11 mouse cellular contexts compared by ENCODE assay signal in the genomic region with DNA sequence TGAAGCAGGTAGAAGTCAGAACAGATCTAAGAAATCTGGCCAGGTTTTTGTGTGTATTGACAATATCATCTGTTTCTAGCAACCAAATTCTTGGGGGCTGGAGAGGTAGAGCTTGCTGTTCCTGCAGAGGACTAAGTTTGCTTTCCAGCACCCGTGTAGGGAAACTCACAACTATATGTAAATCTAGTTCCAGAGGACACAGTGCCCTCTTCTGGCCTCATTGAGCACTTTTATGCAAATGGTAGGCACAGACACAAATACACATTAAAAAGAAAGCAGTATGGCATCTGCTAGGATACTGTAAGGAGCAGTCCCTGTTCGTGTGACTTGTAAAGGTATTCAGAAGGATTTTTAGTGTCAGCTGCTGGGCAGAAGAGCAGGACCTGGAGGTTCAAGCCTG. TPM values are rescaled to one million over a fixed set of nuclear protein-coding genes. Genes with fewer than 3 reads are reported as not detected.
DNase-seq lines count a peak whose midpoint lies in the region; ATAC-seq and TF ChIP-seq lines count a peak whose summit lies in the region.
"Had no signal": no experiment of that assay in that cellular context is flagged by ENCODE, and none has a peak within 500 bp of the region (broad histone marks: within the 10 kb centered on the region; RNA-seq: fewer than 3 reads in every experiment).

No protein-coding gene starts in this region.

- peak; percentile 47 for TF ChIP-seq CTCF in gastrocnemius, adult 2 months (IDR thresholded peaks at IDR 0.05)

- H3K4me2 ChIP-seq in midbrain, embryonic 14.5 days (ENCODE audit: low read length), result no peak overlapping the region
- H3K4me2 ChIP-seq in midbrain, embryonic 15.5 days, result no peak overlapping the region
- H3K4me2 ChIP-seq: neural tube, embryonic 13.5 days had no signal

- H3K4me1 ChIP-seq in midbrain, embryonic 14.5 days (ENCODE audit: control insufficient read depth, insufficient read depth, low read length), result no peaks in the 10 kb centered on the region
- H3K4me1 ChIP-seq in midbrain, embryonic 15.5 days, result no peaks in the 10 kb centered on the region
- H3K4me1 ChIP-seq: neural tube, embryonic 13.5 days had no signal

- ATAC-seq in midbrain, embryonic 14.5 days (ENCODE audit: low FRiP score, low TSS enrichment), result no peak
- ATAC-seq in midbrain, embryonic 15.5 days (replicated peaks), result no peak

- no peak overlapping the region for H3K9ac ChIP-seq in midbrain, embryonic 14.5 days (replicated peaks; ENCODE audit: low read length)
- no peak overlapping the region for H3K9ac ChIP-seq in midbrain, embryonic 15.5 days
- H3K9ac ChIP-seq: neural tube, embryonic 13.5 days had no signal

- no peak for DNase-seq in gastrocnemius, adult 2 months
- DNase-seq in gastrocnemius, adult 18-20 months (ENCODE audit: low spot score), result no peak
- DNase-seq in midbrain, embryonic 14.5 days, result peak; percentile 48
- DNase-seq in embryo, embryonic 10.5 days (ENCODE audit: low spot score), result peak; percentile 31
- peak; percentile 30 for DNase-seq in thymus, postnatal 25 days
- DNase-seq in heart, adult 8-10 months (ENCODE audit: low spot score), result no peak
- DNase-seq in urinary bladder, postnatal 10 days (ENCODE audit: low spot score), result no peak
- DNase-seq: kidney, adult 18-20 months; lung, postnatal 14 days had no signal

- no peaks in the 10 kb centered on the region for H3K27me3 ChIP-seq in midbrain, embryonic 14.5 days (ENCODE audit: control insufficient read depth, insufficient read depth, low read length)
- no peaks in the 10 kb centered on the region for H3K27me3 ChIP-seq in midbrain, embryonic 15.5 days (replicated peaks)
- H3K27me3 ChIP-seq: neural tube, embryonic 13.5 days had no signal

- no peak overlapping the region for H3K27ac ChIP-seq in gastrocnemius, adult 2 months
- H3K27ac ChIP-seq in midbrain, embryonic 14.5 days (replicated peaks; ENCODE audit: low read depth, low read length), result no peak overlapping the region
- H3K27ac ChIP-seq in midbrain, embryonic 15.5 days, result no peak overlapping the region
- H3K27ac ChIP-seq: neural tube, embryonic 13.5 days had no signal

- H3K9me3 ChIP-seq in midbrain, embryonic 14.5 days (ENCODE audit: control insufficient read depth, low read length), result no peaks in the 10 kb centered on the region
- no peaks in the 10 kb centered on the region for H3K9me3 ChIP-seq in midbrain, embryonic 15.5 days
- H3K9me3 ChIP-seq: neural tube, embryonic 13.5 days had no signal

- peaks cover 74% of the 10 kb centered on the region for H3K36me3 ChIP-seq in midbrain, embryonic 14.5 days (ENCODE audit: control insufficient read depth, insufficient read depth, low read length)
- peaks cover 42% of the 10 kb centered on the region for H3K36me3 ChIP-seq in midbrain, embryonic 15.5 days (replicated peaks)

- intact Hi-C loops in gastrocnemius, adult 2 months (cut with DNase I), result no loop called here

- no peak overlapping the region for H3K4me3 ChIP-seq in gastrocnemius, adult 2 months
- no peak overlapping the region for H3K4me3 ChIP-seq in midbrain, embryonic 14.5 days (replicated peaks; ENCODE audit: low read depth, low read length)
- no peak overlapping the region for H3K4me3 ChIP-seq in midbrain, embryonic 15.5 days
- H3K4me3 ChIP-seq: neural tube, embryonic 13.5 days had no signal

- WGBS in midbrain, embryonic 14.5 days, result 71% methylated on average over 2 of the region's 2 CpGs
- WGBS in midbrain, embryonic 15.5 days, result 75% methylated on average over 2 of the region's 2 CpGs

RNA-seq across cellular contexts. Expression of a gene that starts 23.3 kb away (rescaled TPM):
- 10 to 100 TPM; 24.0 to 24.1 TPM for total RNA-seq in gastrocnemius, adult 2 months (2021)
- total RNA-seq in gastrocnemius, adult 18-20 months (2021), result 10 to 100 TPM; 25.4 to 25.9 TPM
- 40.0 and 42.6 TPM in 2 replicates for polyA plus RNA-seq in midbrain, embryonic 14.5 days (2014; fragmentation: Nextera tagmentation; extraction: Ambion mirVana)
- polyA plus RNA-seq in midbrain, embryonic 15.5 days (2015; fragmentation: Nextera tagmentation; extraction: Ambion mirVana), result 36.1 and 38.7 TPM in 2 replicates
- total RNA-seq in heart, adult 8-10 months (2022), result 10 to 100 TPM; 16.8 to 21.9 (median 20.5) TPM

RNA-seq across cellular contexts. Expression of a gene that starts 29.9 kb away (rescaled TPM):
- 1 to 10 TPM; 5.9 to 6.2 TPM for total RNA-seq in gastrocnemius, adult 2 months (2021)
- 1 to 10 TPM; 5.8 to 7.6 TPM for total RNA-seq in gastrocnemius, adult 18-20 months (2021)
- polyA plus RNA-seq in midbrain, embryonic 14.5 days (2014; fragmentation: Nextera tagmentation; extraction: Ambion mirVana), result 90.0 and 92.6 TPM in 2 replicates
- 83.9 and 88.1 TPM in 2 replicates for polyA plus RNA-seq in midbrain, embryonic 15.5 days (2015; fragmentation: Nextera tagmentation; extraction: Ambion mirVana)
- total RNA-seq in heart, adult 8-10 months (2022), result 10 to 100 TPM in 2 of 4 experiments, 1 to 10 TPM in 2; 6.2 to 10.0 (median 8.4) TPM

RNA-seq across cellular contexts. Expression of a gene that starts 48.6 kb away (rescaled TPM):
- total RNA-seq in gastrocnemius, adult 2 months (2021), result 10 to 100 TPM; 47.0 to 54.5 TPM
- 10 to 100 TPM; 51.3 to 56.9 TPM for total RNA-seq in gastrocnemius, adult 18-20 months (2021)
- polyA plus RNA-seq in midbrain, embryonic 14.5 days (2014; fragmentation: Nextera tagmentation; extraction: Ambion mirVana), result 32.8 and 35.1 TPM in 2 replicates
- 24.3 and 24.9 TPM in 2 replicates for polyA plus RNA-seq in midbrain, embryonic 15.5 days (2015; fragmentation: Nextera tagmentation; extraction: Ambion mirVana)
- 10 to 100 TPM; 34.2 to 39.8 (median 37.6) TPM for total RNA-seq in heart, adult 8-10 months (2022)

Comparison
In these comparisons a context has a peak if more than half of its experiments do, and no peak if none do; other contexts are left out.
1. DNase-seq: peak in midbrain, embryonic 14.5 days (single experiment), embryo, embryonic 10.5 days (single experiment) and thymus, postnatal 25 days (single experiment); none in gastrocnemius, adult 2 months (single experiment), gastrocnemius, adult 18-20 months (single experiment), heart, adult 8-10 months (single experiment) and urinary bladder, postnatal 10 days (single experiment).